Mouse (Mus musculus) heart, postnatal 25 days (tissue): Measurements from ENCODE around the gene Apol6. TPM values are rescaled to one million over a fixed set of nuclear protein-coding genes. Genes with fewer than 3 reads are reported as not detected.

Experiments used
- DNase-seq: peaks from one replicate; pipeline ENCODE4 v3.0.0; 2022; ENCODE audit warnings: low spot score
- intact Hi-C: fragments of 180-260 bp; cut with DNase I; formaldehyde crosslinking; loops from one replicate; pipeline ENCODE4 v1.15.1; 2025
- total RNA-seq, 2 experiments: library from RNA; stranded (reverse); gene quantifications; 2 replicates each; pipeline ENCODE4 v1.2.3; 2021

Apol6 gene
- total RNA-seq, 2 experiments from 2014 or later, result 0.67 to 0.86 TPM

GRCm38 (mm10) chr15:77094431-77094830 is 49.9 kb downstream of the Apol6 start:
- DNase-seq, result no peak
- intact Hi-C loops, result no loop called here

GRCm38 (mm10) chr15:77095216-77095615 is 50.7 kb downstream of the Apol6 start:
- intact Hi-C loops, result no loop called here
- DNase-seq, result no peak

GRCm38 (mm10) chr15:77097358-77097757 is 52.8 kb downstream of the Apol6 start:
- intact Hi-C loops, result no loop called here

GRCm38 (mm10) chr15:77099756-77100155 is 55.2 kb downstream of the Apol6 start:
- intact Hi-C loops, result no loop called here
- no peak for DNase-seq

More at GRCm38 (mm10) chr15:77097358-77097757, 52.8 kb downstream of the Apol6 start:
- DNase-seq, result no peak

- no peak for DNase-seq
- intact Hi-C loops, result no loop called here
Observed at GRCm38 (mm10) chr15:77102685-77103084, 58.2 kb downstream of the Apol6 start.

GRCm38 (mm10) chr15:77104349-77105158 is 60.0 kb downstream of the Apol6 start:
- intact Hi-C loops, result loop anchor here (5.0 kb wide), 1 partner anchor 118 kb away; no protein-coding TSS in a partner anchor
- no peak for DNase-seq

GRCm38 (mm10) chr15:77105273-77105672 is 60.7 kb downstream of the Apol6 start:
- DNase-seq, result no peak
- intact Hi-C loops, result loop anchor here (5.0 kb wide), 1 partner anchor 117 kb away; no protein-coding TSS in a partner anchor

Other genes starting within 250 kb of the Apol6 start
- gene Zfp251, start 173.3 kb upstream of the Apol6 start, total RNA-seq, result 10 to 100 TPM; 12.2 to 13.3 TPM
- gene Zfp7, start 165.5 kb upstream of the Apol6 start, total RNA-seq, result 1 to 10 TPM; 1.3 to 1.4 TPM
- gene Gm49527, start 165.4 kb upstream of the Apol6 start, total RNA-seq, result under 1 TPM in 1 of 2 experiments, not detected in 1; 0.28 TPM
- gene Zfp647, start 119.3 kb upstream of the Apol6 start, total RNA-seq, result 1 to 10 TPM; 3.2 to 3.3 TPM
- gene 1110038F14Rik, start 96.2 kb upstream of the Apol6 start, total RNA-seq, result 10 to 100 TPM; 14.7 to 19.4 TPM
- over 10,000 TPM; 17,245 to 18,320 TPM for gene Mb, start 5.9 kb downstream of the Apol6 start, total RNA-seq